Mouse (Mus musculus) C2C12 (cell line): ENCODE measurements around the gene Gm2115.

Experiments
- CEBPB ChIP-seq: IDR thresholded peaks from one replicate; pipeline ENCODE4 v1.6.1; 2011; ENCODE audit warnings: low read depth, mild to moderate bottlenecking, control low read depth, moderate library complexity
- CTCF ChIP-seq: IDR thresholded peaks from one replicate; pipeline ENCODE4 v1.5.1; 2011; ENCODE audit not compliant: control insufficient read depth, insufficient read depth, insufficient read length
- FOSL1 ChIP-seq: IDR thresholded peaks from one replicate; pipeline ENCODE4 v1.8.0; 2011; ENCODE audit warnings: mild to moderate bottlenecking, low read length; ENCODE audit not compliant: poor library complexity, insufficient read depth, severe bottlenecking
- MAX ChIP-seq: IDR thresholded peaks from one replicate; pipeline ENCODE4 v1.6.1; 2011; ENCODE audit warnings: mild to moderate bottlenecking, control low read depth
- MYOG ChIP-seq: IDR thresholded peaks from one replicate; pipeline ENCODE4 v1.6.1; 2011; ENCODE audit not compliant: control insufficient read depth, insufficient read length; ENCODE audit errors: extremely low read depth
- USF1 ChIP-seq: IDR thresholded peaks from one replicate; pipeline ENCODE4 v1.6.1; 2011; ENCODE audit warnings: low read depth, mild to moderate bottlenecking, control low read depth, moderate library complexity

- TF ChIP-seq CTCF (no peak), MAX (no peak), CEBPB (no peak), USF1 (no peak), FOSL1 (no peak), MYOG (no peak)
Measured at GRCm38 (mm10) chr7:84483447-84484407, 45.0 kb upstream of the Gm2115 start.
